Comparison of ENCODE assay signal across 13 mouse cellular contexts in the genomic region with DNA sequence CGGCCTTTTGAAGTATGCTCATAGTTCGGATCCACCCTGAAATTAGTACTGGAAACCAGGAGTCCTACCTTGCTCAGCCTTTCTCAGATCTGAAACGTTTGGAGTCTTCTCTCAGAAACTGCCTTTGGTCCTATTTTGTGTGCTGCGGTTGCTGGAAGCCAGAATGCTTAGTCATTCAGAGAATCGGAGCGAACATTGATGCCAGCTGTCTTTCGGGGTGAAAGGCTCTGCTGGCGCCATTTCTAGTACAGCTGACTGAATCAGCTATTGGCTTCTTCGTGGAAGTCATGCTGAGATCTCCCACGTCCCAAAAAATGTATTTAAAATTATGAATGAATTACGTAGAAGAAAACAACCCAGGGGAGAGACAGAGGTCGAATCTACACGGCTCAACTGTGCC.
DNase-seq lines count a peak whose midpoint lies in the region; TF ChIP-seq lines count a peak whose summit lies in the region.
"Had no signal": no experiment of that assay in that cellular context is flagged by ENCODE, and none has a peak within 500 bp of the region (broad histone marks: within the 10 kb centered on the region; RNA-seq: fewer than 3 reads in every experiment).

No protein-coding gene starts in this region.

- peak; percentile 42 to 72 for DNase-seq in adrenal gland, adult (ENCODE audit: inconsistent age in 2 of 2, low spot score in 1 of 2)
- no peak for DNase-seq in adrenal gland, postnatal 4 days (ENCODE audit: low spot score in 2 of 2)
- peak; percentile 56 for DNase-seq in layer of hippocampus, adult 11-12 months (ENCODE audit: low spot score)
- no peak for DNase-seq in layer of hippocampus, postnatal 25 days (ENCODE audit: extremely low spot score in 1 of 2, low spot score in 1 of 2)
- DNase-seq in yolk sac, embryonic 10.5 days (ENCODE audit: low spot score), result no peak
- DNase-seq in natural killer cell, adult 2 months (ENCODE audit: low spot score in 2 of 2), result no peak
- DNase-seq: kidney, postnatal 25 days had no signal

- H3K4me1 ChIP-seq in cortical plate, adult 2 months (ENCODE audit: control insufficient read depth, insufficient read depth, low read length), result peaks cover 16% of the 10 kb centered on the region
- H3K4me1 ChIP-seq: liver, embryonic 12.5 days had no signal

- H3K4me3 ChIP-seq in C2C12 (ENCODE audit: insufficient read depth, poor library complexity, severe bottlenecking), result no peak overlapping the region
- H3K4me3 ChIP-seq in cortical plate, adult 2 months (ENCODE audit: insufficient read depth, low read length), result no peak overlapping the region
- H3K4me3 ChIP-seq: heart, embryonic 12.5 days; liver, embryonic 12.5 days; megakaryocyte, embryonic 14.5 days; stomach, embryonic 15.5 days had no signal

- no peak overlapping the region for H3ac ChIP-seq in C2C12 (ENCODE audit: control insufficient read depth, insufficient read length, low read depth)

- TF ChIP-seq POLR2A in cortical plate, adult 2 months (IDR thresholded peaks at IDR 0.05; ENCODE audit: extremely low read depth, insufficient read depth, low read length), result no peak

- no peaks in the 10 kb centered on the region for H3K79me3 ChIP-seq in C2C12 (ENCODE audit: low read depth)

- no peaks in the 10 kb centered on the region for H3K27me3 ChIP-seq in C2C12 (ENCODE audit: control insufficient read depth, insufficient read depth, insufficient read length)
- H3K27me3 ChIP-seq: heart, embryonic 12.5 days; stomach, embryonic 15.5 days had no signal

- peaks cover 13% of the 10 kb centered on the region for H3K36me3 ChIP-seq in C2C12 (ENCODE audit: control insufficient read depth, insufficient read depth)
- H3K36me3 ChIP-seq: liver, embryonic 12.5 days had no signal

- TF ChIP-seq CTCF in C2C12 (IDR thresholded peaks at IDR 0.05; ENCODE audit: control insufficient read depth, insufficient read depth, insufficient read length), result no peak
- TF ChIP-seq CTCF in cortical plate, adult 2 months (IDR thresholded peaks at IDR 0.05; ENCODE audit: extremely low read depth, insufficient read depth, low read length), result no peak

- H3K79me2 ChIP-seq in C2C12 (ENCODE audit: control insufficient read depth, insufficient read depth), result no peaks in the 10 kb centered on the region

- 0 out of 2 replicates have a peak overlapping the region, but pooled peaks have one; percentile 8 for H3K27ac ChIP-seq in cortical plate, adult 2 months (ENCODE audit: insufficient read depth, low read length)
- H3K27ac ChIP-seq: liver, embryonic 12.5 days; stomach, embryonic 15.5 days had no signal

TF ChIP-seq in C2C12, 6 proteins besides CTCF, POLR2A, EP300 and RAD21:
- TF ChIP-seq MYOG (IDR thresholded peaks at IDR 0.05; ENCODE audit: control insufficient read depth, extremely low read depth, insufficient read length) (no peak), MAX (IDR thresholded peaks at IDR 0.05) (no peak), FOSL1 (IDR thresholded peaks at IDR 0.05; ENCODE audit: insufficient read depth, low read length, poor library complexity, severe bottlenecking) (peak; percentile 20), MYOD1 (IDR thresholded peaks at IDR 0.05; ENCODE audit: control insufficient read depth, insufficient read length, low read depth) (peak; percentile 79), CEBPB (IDR thresholded peaks at IDR 0.05; ENCODE audit: low read depth) (no peak), USF1 (IDR thresholded peaks at IDR 0.05; ENCODE audit: low read depth) (no peak)

Comparison
In these comparisons a context has a peak if more than half of its experiments do, and no peak if none do; other contexts are left out.
1. DNase-seq: peak in adrenal gland, adult (2 of 2) and layer of hippocampus, adult 11-12 months (single experiment); none in adrenal gland, postnatal 4 days (0 of 2), layer of hippocampus, postnatal 25 days (0 of 2), yolk sac, embryonic 10.5 days (single experiment) and natural killer cell, adult 2 months (0 of 2).